In the genomic region with DNA sequence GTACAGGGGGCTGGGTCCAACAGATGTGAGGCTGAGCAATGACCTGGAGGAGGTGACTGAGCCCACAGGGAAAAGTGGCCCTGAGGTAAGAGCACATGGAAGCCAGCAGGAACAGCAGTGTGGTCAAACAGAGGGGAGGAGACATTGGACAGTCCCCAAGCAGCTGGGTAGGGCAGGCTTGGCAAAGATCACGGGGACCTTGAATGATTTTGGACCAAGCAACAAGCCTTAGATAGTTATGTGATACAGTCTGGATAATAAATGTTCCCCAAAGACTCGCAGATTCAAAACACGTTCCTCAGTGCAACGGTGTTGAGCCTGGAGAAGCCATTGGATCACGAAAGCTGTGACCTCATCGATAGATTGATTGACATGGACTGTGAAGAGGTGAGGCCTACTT, we compare ENCODE assay signal across 16 mouse cellular contexts.
DNase-seq lines count a peak whose midpoint lies in the region; ATAC-seq and TF ChIP-seq lines count a peak whose summit lies in the region.
"Had no signal": no experiment of that assay in that cellular context is flagged by ENCODE, and none has a peak within 500 bp of the region (broad histone marks: within the 10 kb centered on the region; RNA-seq: fewer than 3 reads in every experiment).

No protein-coding gene starts in this region.

- WGBS in liver, adult 2 months = 85% methylated on average over 6 of the region's 6 CpGs
- 85% methylated on average over 6 of the region's 6 CpGs for WGBS in liver, postnatal 0 days (ENCODE audit: insufficient replicate concordance)

- peak; percentile 64 for DNase-seq in adrenal gland, adult 2 months
- DNase-seq in adrenal gland, adult 18-20 months (ENCODE audit: low spot score in 2 of 2) = no peak
- DNase-seq in liver, adult 2 months (ENCODE audit: extremely low read depth, low read depth, low spot score) = peak; percentile 41
- no peak for DNase-seq in liver, postnatal 0 days
- DNase-seq in adrenal gland, postnatal 10 days = peak; percentile 46
- peak; percentile 32 for DNase-seq in adrenal gland, postnatal 14 days
- no peak for DNase-seq in right cerebral cortex, postnatal 25 days
- DNase-seq: cerebellum, adult 11-12 months; cerebellum, adult 2 months; cerebellum, adult 9-10 months; cerebellum, postnatal 25 days had no signal

- no peak overlapping the region for H3K9ac ChIP-seq in liver, adult 2 months (ENCODE audit: low read depth, low read length)
- no peak overlapping the region for H3K9ac ChIP-seq in liver, postnatal 0 days (replicated peaks)
- H3K9ac ChIP-seq: embryonic facial prominence, embryonic 12.5 days had no signal

- no peaks in the 10 kb centered on the region for H3K27me3 ChIP-seq in liver, adult 2 months (ENCODE audit: control insufficient read depth, insufficient read depth, low read length)
- no peaks in the 10 kb centered on the region for H3K27me3 ChIP-seq in liver, postnatal 0 days (ENCODE audit: insufficient read depth, low read length)
- H3K27me3 ChIP-seq: embryonic facial prominence, embryonic 12.5 days had no signal

- ATAC-seq in liver, postnatal 0 days = no peak
- ATAC-seq in megakaryocyte progenitor cell, adult 5-6 weeks (replicated peaks; ENCODE audit: poor library complexity) = no peak
- ATAC-seq: forebrain, embryonic 14.5 days; forebrain, embryonic 16.5 days had no signal

- no peak for TF ChIP-seq CTCF in liver, adult 2 months (IDR thresholded peaks at IDR 0.05; ENCODE audit: low read depth, low read length)
- no peak for TF ChIP-seq CTCF in liver, postnatal 0 days (IDR thresholded peaks at IDR 0.05; ENCODE audit: low read depth)

- no peaks in the 10 kb centered on the region for H3K9me3 ChIP-seq in liver, postnatal 0 days (ENCODE audit: low read length)
- H3K9me3 ChIP-seq: embryonic facial prominence, embryonic 10.5 days; embryonic facial prominence, embryonic 12.5 days had no signal

- no peak for TF ChIP-seq POLR2A in liver, adult 2 months (IDR thresholded peaks at IDR 0.05; ENCODE audit: extremely low read depth, insufficient read depth, low read length)

- peaks cover 4% of the 10 kb centered on the region for H3K4me1 ChIP-seq in liver, adult 2 months (ENCODE audit: control insufficient read depth, insufficient read depth, low read length)
- H3K4me1 ChIP-seq in liver, postnatal 0 days (ENCODE audit: insufficient read depth) = no peaks in the 10 kb centered on the region

- no peak overlapping the region for H3K27ac ChIP-seq in liver, adult 2 months (replicated peaks; ENCODE audit: insufficient read depth, low read depth, low read length)
- no peak overlapping the region for H3K27ac ChIP-seq in liver, postnatal 0 days (ENCODE audit: low read depth)
- H3K27ac ChIP-seq: embryonic facial prominence, embryonic 10.5 days; embryonic facial prominence, embryonic 12.5 days had no signal

- H3K4me2 ChIP-seq in liver, postnatal 0 days (ENCODE audit: low read depth, low read length) = no peak overlapping the region
- H3K4me2 ChIP-seq: embryonic facial prominence, embryonic 12.5 days had no signal

- no peaks in the 10 kb centered on the region for H3K36me3 ChIP-seq in liver, adult 2 months (ENCODE audit: control insufficient read depth, insufficient read depth, low read length)
- H3K36me3 ChIP-seq in liver, postnatal 0 days (replicated peaks; ENCODE audit: insufficient read depth, low read length) = no peaks in the 10 kb centered on the region
- H3K36me3 ChIP-seq: embryonic facial prominence, embryonic 10.5 days; embryonic facial prominence, embryonic 12.5 days had no signal

- H3K4me3 ChIP-seq in liver, adult 2 months (ENCODE audit: insufficient read depth, low read depth, low read length) = no peak overlapping the region
- H3K4me3 ChIP-seq in liver, postnatal 0 days (ENCODE audit: low read depth, low read length) = no peak overlapping the region
- H3K4me3 ChIP-seq: embryonic facial prominence, embryonic 10.5 days; embryonic facial prominence, embryonic 12.5 days had no signal

- TF ChIP-seq EP300 in liver, postnatal 0 days (IDR thresholded peaks at IDR 0.05; ENCODE audit: low read depth) = no peak

- no peaks in the 10 kb centered on the region for H3K79me2 ChIP-seq in liver, adult 2 months (ENCODE audit: control insufficient read depth, insufficient read depth, low read length)

Comparison
In these comparisons a context has a peak if more than half of its experiments do, and no peak if none do; other contexts are left out.
1. DNase-seq: peak in adrenal gland, adult 2 months (single experiment), liver, adult 2 months (single experiment), adrenal gland, postnatal 10 days (single experiment) and adrenal gland, postnatal 14 days (single experiment); none in adrenal gland, adult 18-20 months (0 of 2), liver, postnatal 0 days (single experiment) and right cerebral cortex, postnatal 25 days (single experiment).